Mouse (Mus musculus): ENCODE measurements at regions not wholly inside any gene's neighbourhood (a gene's known extent, or its start where the extent isn't known, plus 50 kb on each side); places are given as distances from the start of the nearest gene placed in this dataset.

- Histone ChIP-seq H3K4me3 (ENCODE audit: control insufficient read depth, low read depth, low read length) (peak overlapping the region; percentile 42; the same call in 1 of the 2 replicates), H3K27ac (ENCODE audit: control insufficient read depth, insufficient read depth, low read depth, low read length) (no peak overlapping the region), H3K36me3 (ENCODE audit: control insufficient read depth, insufficient read depth, low read length) (no peaks in the 10 kb centered on the region), H3K4me1 (ENCODE audit: control insufficient read depth, insufficient read depth, low read length) (peaks cover 5% of the 10 kb centered on the region), H3K27me3 (ENCODE audit: control insufficient read depth, insufficient read depth, low read length) (no peaks in the 10 kb centered on the region)
- TF ChIP-seq CTCF (IDR thresholded peaks at IDR 0.05; ENCODE audit: control insufficient read depth, insufficient read depth, insufficient replicate concordance, low read depth, low read length) (no peak), POLR2A (IDR thresholded peaks at IDR 0.05; ENCODE audit: control insufficient read depth, low read depth, low read length) (no peak)
Observed at GRCm38 (mm10) chr6:31202594-31202993, 195.9 kb upstream of the Mkln1 start.

DNA sequence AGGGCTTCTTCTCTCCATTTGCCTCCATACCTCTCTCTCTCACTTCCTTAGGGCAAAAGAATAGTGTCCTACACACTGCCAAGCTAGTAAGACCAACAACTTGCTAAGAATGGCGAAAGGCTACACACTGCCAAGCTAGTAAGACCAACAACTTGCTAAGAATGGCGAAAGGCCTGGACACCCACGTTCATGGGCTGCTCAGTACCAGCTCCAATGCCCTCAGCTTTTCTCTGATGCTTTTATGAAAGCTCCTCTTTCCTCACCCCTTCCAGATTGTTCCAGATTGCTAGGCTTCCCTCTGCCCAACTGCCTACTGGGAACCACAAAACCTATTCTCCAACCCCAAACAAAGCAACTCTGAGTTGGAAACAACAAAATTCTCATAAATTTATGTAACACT, 194.1 kb upstream of the Mkln1 start:
- no peak overlapping the region for H3K27ac ChIP-seq (ENCODE audit: control insufficient read depth, insufficient read depth, low read depth, low read length)
- no peaks in the 10 kb centered on the region for H3K36me3 ChIP-seq (ENCODE audit: control insufficient read depth, insufficient read depth, low read length)
- H3K27me3 ChIP-seq (ENCODE audit: control insufficient read depth, insufficient read depth, low read length), result no peaks in the 10 kb centered on the region
- no peak overlapping the region for H3K4me3 ChIP-seq (ENCODE audit: control insufficient read depth, low read depth, low read length)
- TF ChIP-seq POLR2A (IDR thresholded peaks at IDR 0.05; ENCODE audit: control insufficient read depth, low read depth, low read length) (no peak), CTCF (IDR thresholded peaks at IDR 0.05; ENCODE audit: control insufficient read depth, insufficient read depth, insufficient replicate concordance, low read depth, low read length) (no peak)
- H3K4me1 ChIP-seq (ENCODE audit: control insufficient read depth, insufficient read depth, low read length), result peaks cover 5% of the 10 kb centered on the region

DNA sequence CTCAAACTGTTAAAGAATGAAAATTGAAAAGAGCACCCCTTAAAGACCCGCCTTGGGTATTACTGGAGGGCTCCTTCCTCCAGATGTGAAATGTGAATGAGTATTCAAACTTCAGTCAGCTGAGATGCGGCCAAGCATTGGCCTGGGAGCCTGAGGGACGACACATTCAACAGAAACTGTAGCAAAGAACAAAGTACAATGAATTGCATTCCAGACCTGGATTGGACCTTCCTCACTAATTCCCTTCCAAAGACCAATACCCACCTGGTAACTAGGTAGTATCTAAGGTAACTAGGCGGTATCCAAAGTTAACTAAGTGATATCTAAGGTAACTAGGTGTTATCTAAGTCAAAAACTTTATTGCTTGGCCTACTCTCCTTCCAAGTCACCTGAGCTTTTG, 193.7 kb upstream of the Mkln1 start:
- TF ChIP-seq CTCF (IDR thresholded peaks at IDR 0.05; ENCODE audit: control insufficient read depth, insufficient read depth, insufficient replicate concordance, low read depth, low read length) (no peak), POLR2A (IDR thresholded peaks at IDR 0.05; ENCODE audit: control insufficient read depth, low read depth, low read length) (no peak)
- peaks cover 5% of the 10 kb centered on the region for H3K4me1 ChIP-seq (ENCODE audit: control insufficient read depth, insufficient read depth, low read length)
- no peaks in the 10 kb centered on the region for H3K36me3 ChIP-seq (ENCODE audit: control insufficient read depth, insufficient read depth, low read length)
- H3K4me3 ChIP-seq (ENCODE audit: control insufficient read depth, low read depth, low read length), result no peak overlapping the region
- H3K27ac ChIP-seq (ENCODE audit: control insufficient read depth, insufficient read depth, low read depth, low read length), result no peak overlapping the region
- no peaks in the 10 kb centered on the region for H3K27me3 ChIP-seq (ENCODE audit: control insufficient read depth, insufficient read depth, low read length)

- no peak overlapping the region for H3K4me3 ChIP-seq (ENCODE audit: control insufficient read depth, low read depth, low read length)
- H3K36me3 ChIP-seq (ENCODE audit: control insufficient read depth, insufficient read depth, low read length), result no peaks in the 10 kb centered on the region
- TF ChIP-seq CTCF (IDR thresholded peaks at IDR 0.05; ENCODE audit: control insufficient read depth, insufficient read depth, insufficient replicate concordance, low read depth, low read length) (no peak), POLR2A (IDR thresholded peaks at IDR 0.05; ENCODE audit: control insufficient read depth, low read depth, low read length) (no peak)
- H3K27me3 ChIP-seq (ENCODE audit: control insufficient read depth, insufficient read depth, low read length), result no peaks in the 10 kb centered on the region
- no peak overlapping the region for H3K27ac ChIP-seq (ENCODE audit: control insufficient read depth, insufficient read depth, low read depth, low read length)
- peaks cover 5% of the 10 kb centered on the region for H3K4me1 ChIP-seq (ENCODE audit: control insufficient read depth, insufficient read depth, low read length)
Observed at GRCm38 (mm10) chr6:31206106-31206505, 192.4 kb upstream of the Mkln1 start.

GRCm38 (mm10) chr6:31207231-31207630, 191.3 kb upstream of the Mkln1 start:
- Histone ChIP-seq H3K27me3 (ENCODE audit: control insufficient read depth, insufficient read depth, low read length) (no peaks in the 10 kb centered on the region), H3K36me3 (ENCODE audit: control insufficient read depth, insufficient read depth, low read length) (no peaks in the 10 kb centered on the region), H3K4me3 (ENCODE audit: control insufficient read depth, low read depth, low read length) (no peak overlapping the region), H3K27ac (ENCODE audit: control insufficient read depth, insufficient read depth, low read depth, low read length) (peak overlapping the region; percentile 76), H3K4me1 (ENCODE audit: control insufficient read depth, insufficient read depth, low read length) (peaks cover 5% of the 10 kb centered on the region)
- TF ChIP-seq POLR2A (IDR thresholded peaks at IDR 0.05; ENCODE audit: control insufficient read depth, low read depth, low read length) (no peak), CTCF (IDR thresholded peaks at IDR 0.05; ENCODE audit: control insufficient read depth, insufficient read depth, insufficient replicate concordance, low read depth, low read length) (no peak)

DNA sequence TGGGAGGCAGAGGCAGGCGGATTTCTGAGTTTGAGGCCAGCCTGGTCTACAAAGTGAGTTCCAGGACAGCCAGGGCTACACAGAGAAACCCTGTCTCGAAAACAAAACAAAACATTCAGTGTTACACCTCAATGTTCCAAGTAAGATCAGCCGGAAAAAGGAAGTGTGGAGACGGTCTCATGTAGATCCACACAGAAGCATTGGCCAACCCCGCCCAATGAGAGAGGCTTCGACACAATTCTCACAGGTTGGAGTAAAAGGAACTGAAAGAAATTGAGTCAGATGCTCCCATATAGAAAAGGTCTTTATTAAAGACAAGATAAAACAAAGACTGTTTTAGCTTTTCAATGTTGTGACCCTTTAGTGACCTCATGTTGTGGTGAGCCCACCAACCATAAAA, 190.3 kb upstream of the Mkln1 start:
- Histone ChIP-seq H3K36me3 (ENCODE audit: control insufficient read depth, insufficient read depth, low read length) (no peaks in the 10 kb centered on the region), H3K27ac (ENCODE audit: control insufficient read depth, insufficient read depth, low read depth, low read length) (peak overlapping the region; percentile 24), H3K27me3 (ENCODE audit: control insufficient read depth, insufficient read depth, low read length) (no peaks in the 10 kb centered on the region), H3K4me3 (ENCODE audit: control insufficient read depth, low read depth, low read length) (no peak overlapping the region), H3K4me1 (ENCODE audit: control insufficient read depth, insufficient read depth, low read length) (peaks cover 5% of the 10 kb centered on the region)
- TF ChIP-seq CTCF (IDR thresholded peaks at IDR 0.05; ENCODE audit: control insufficient read depth, insufficient read depth, insufficient replicate concordance, low read depth, low read length) (no peak), POLR2A (IDR thresholded peaks at IDR 0.05; ENCODE audit: control insufficient read depth, low read depth, low read length) (no peak)

DNA sequence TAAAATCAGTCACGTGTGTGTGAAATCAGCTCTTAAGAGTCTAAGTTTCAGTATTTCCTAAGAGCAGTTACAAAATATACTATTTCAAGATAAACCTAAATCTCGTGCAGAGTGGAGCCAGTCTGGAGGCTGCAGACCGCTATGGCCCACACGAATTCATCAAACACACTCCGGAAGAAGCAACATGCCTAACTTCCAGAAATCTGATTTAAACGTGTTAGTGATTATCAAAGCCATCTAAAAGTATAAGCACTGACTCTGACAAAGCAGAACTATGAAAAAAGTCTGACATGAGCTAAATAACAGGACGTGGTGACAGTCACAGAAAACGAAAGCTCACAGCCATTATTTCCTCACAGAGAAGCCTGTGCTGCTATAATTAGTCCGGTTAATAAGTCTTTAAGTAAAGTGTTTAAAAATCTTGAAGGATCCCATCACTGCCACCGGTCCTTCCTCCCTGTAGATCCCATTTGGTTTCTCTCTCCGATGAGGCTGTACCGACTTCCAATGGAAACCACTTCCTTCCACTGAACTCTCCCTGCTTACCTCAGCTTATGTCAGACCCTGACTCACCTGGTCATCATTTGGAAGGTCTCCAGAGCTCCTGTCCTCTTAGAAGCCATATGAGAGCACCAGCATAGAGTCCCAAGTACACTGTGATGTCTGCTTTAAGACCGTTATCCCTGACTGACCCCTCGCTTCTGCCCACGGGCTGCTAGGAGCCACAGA, 189.0 kb upstream of the Mkln1 start:
- no peak overlapping the region for H3K4me3 ChIP-seq (ENCODE audit: control insufficient read depth, low read depth, low read length)
- no peaks in the 10 kb centered on the region for H3K27me3 ChIP-seq (ENCODE audit: control insufficient read depth, insufficient read depth, low read length)
- no peak for TF ChIP-seq POLR2A (IDR thresholded peaks at IDR 0.05; ENCODE audit: control insufficient read depth, low read depth, low read length)
- no peak for TF ChIP-seq CTCF (IDR thresholded peaks at IDR 0.05; ENCODE audit: control insufficient read depth, insufficient read depth, insufficient replicate concordance, low read depth, low read length)
- peaks cover 5% of the 10 kb centered on the region for H3K4me1 ChIP-seq (ENCODE audit: control insufficient read depth, insufficient read depth, low read length)
- no peak overlapping the region for H3K27ac ChIP-seq (ENCODE audit: control insufficient read depth, insufficient read depth, low read depth, low read length)
- H3K36me3 ChIP-seq (ENCODE audit: control insufficient read depth, insufficient read depth, low read length), result no peaks in the 10 kb centered on the region; the same call in 1 of the 2 replicates
